In the genomic region with DNA sequence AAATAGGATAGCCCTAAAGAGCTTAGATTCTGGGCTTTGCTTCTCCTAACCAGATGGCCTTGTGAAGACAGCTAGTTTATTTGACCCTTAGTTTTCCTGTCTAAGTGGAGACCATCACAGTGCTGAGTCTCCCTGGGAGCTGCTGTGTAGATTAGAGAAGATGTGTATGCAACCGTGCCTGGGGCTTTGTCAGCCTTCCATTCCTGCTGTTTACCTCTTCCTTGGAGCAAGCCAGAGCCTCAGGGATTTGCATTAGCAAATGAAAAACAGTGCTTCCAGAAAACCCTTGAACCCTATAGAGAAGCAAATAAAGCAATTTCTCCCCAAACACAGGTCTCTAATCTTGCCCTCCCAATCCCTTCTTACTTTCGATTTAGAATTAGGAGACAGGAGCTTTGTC, we compare ENCODE assay signal across 26 mouse cellular contexts.
DNase-seq lines count a peak whose midpoint lies in the region; TF ChIP-seq lines count a peak whose summit lies in the region.
"Had no signal": no experiment of that assay in that cellular context is flagged by ENCODE, and none has a peak within 500 bp of the region (broad histone marks: within the 10 kb centered on the region; RNA-seq: fewer than 3 reads in every experiment).

No protein-coding gene starts in this region.

- no peaks in the 10 kb centered on the region for H3K9me3 ChIP-seq in CH12.LX (replicated peaks; ENCODE audit: low read length)
- H3K9me3 ChIP-seq: embryonic facial prominence, embryonic 12.5 days; embryonic facial prominence, embryonic 15.5 days; heart, embryonic 12.5 days; heart, embryonic 15.5 days; hindbrain, embryonic 10.5 days; hindbrain, embryonic 13.5 days; intestine, embryonic 15.5 days had no signal

- no peak for TF ChIP-seq EP300 in CH12.LX (IDR thresholded peaks at IDR 0.05; ENCODE audit: low read length)

- no peak for TF ChIP-seq CTCF in CH12.LX (conservative IDR thresholded peaks at IDR 0.05 in 1 of 2, IDR thresholded peaks at IDR 0.05 in 1 of 2; ENCODE audit: low read depth in 2 of 2, low read length in 2 of 2)
- no peak for TF ChIP-seq CTCF in brain, embryonic 14.5 days (IDR thresholded peaks at IDR 0.05; ENCODE audit: borderline replicate concordance, extremely low read depth, insufficient read depth, insufficient read length)

- dilution Hi-C loops in CH12.LX (cut with MboI; ENCODE audit: extremely low pct_ligation_motif_present, extremely low pct_unique_long_range_greater_than_20kb, low sequenced_read_pairs) = no loop called here

- no peak overlapping the region for H3K27ac ChIP-seq in CH12.LX (ENCODE audit: insufficient read depth, low read depth)
- H3K27ac ChIP-seq: embryonic facial prominence, embryonic 12.5 days; embryonic facial prominence, embryonic 15.5 days; gastrocnemius, adult 2 months; heart, embryonic 15.5 days; hindbrain, embryonic 10.5 days; hindbrain, embryonic 13.5 days; intestine, embryonic 15.5 days had no signal

- no peaks in the 10 kb centered on the region for H3K27me3 ChIP-seq in CH12.LX (replicated peaks)
- H3K27me3 ChIP-seq: embryonic facial prominence, embryonic 12.5 days; embryonic facial prominence, embryonic 15.5 days; heart, embryonic 12.5 days; heart, embryonic 15.5 days; hindbrain, embryonic 13.5 days; intestine, embryonic 15.5 days had no signal

- no peak for TF ChIP-seq RAD21 in CH12.LX (IDR thresholded peaks at IDR 0.05; ENCODE audit: low read depth, low read length)

- H3K4me1 ChIP-seq in CH12.LX (ENCODE audit: control insufficient read depth in 1 of 2, insufficient read depth in 2 of 2) = no peaks in the 10 kb centered on the region
- H3K4me1 ChIP-seq: embryonic facial prominence, embryonic 12.5 days; embryonic facial prominence, embryonic 15.5 days; heart, embryonic 12.5 days; heart, embryonic 15.5 days; hindbrain, embryonic 10.5 days; hindbrain, embryonic 13.5 days; intestine, embryonic 15.5 days had no signal

- TF ChIP-seq POLR2A in CH12.LX (IDR thresholded peaks at IDR 0.05; ENCODE audit: low read depth, low read length) = no peak
- no peak for TF ChIP-seq POLR2A in brain, embryonic 14.5 days (IDR thresholded peaks at IDR 0.05; ENCODE audit: borderline replicate concordance, extremely low read depth, insufficient read depth, insufficient read length, poor library complexity, severe bottlenecking)

- H3K4me3 ChIP-seq in CH12.LX (replicated peaks in 1 of 3; ENCODE audit: low read depth in 2 of 3, low read length in 2 of 3, poor library complexity in 1 of 3) = no peak overlapping the region
- H3K4me3 ChIP-seq: embryonic facial prominence, embryonic 12.5 days; embryonic facial prominence, embryonic 15.5 days; gastrocnemius, adult 2 months; heart, embryonic 12.5 days; heart, embryonic 15.5 days; hindbrain, embryonic 10.5 days; hindbrain, embryonic 13.5 days; intestine, embryonic 15.5 days had no signal

- DNase-seq in CH12.LX (ENCODE audit: extremely low read depth) (no peak), ES-CJ7 (ENCODE audit: low read depth, low spot score) (peak; percentile 80), R1 (ENCODE audit: low read depth, low spot score) (peak; percentile 85)
- peak; percentile 31 for DNase-seq in brain, embryonic 14.5 days (ENCODE audit: low read depth)
- DNase-seq in layer of hippocampus, adult 8-10 months (ENCODE audit: low spot score in 2 of 2) = no peak
- no peak for DNase-seq in adrenal gland, postnatal 36 days
- DNase-seq in heart, adult 18-20 months = no peak
- no peak for DNase-seq in left cerebral cortex, adult 9 months (ENCODE audit: low spot score in 2 of 2)
- DNase-seq: adrenal gland, adult 8-10 months; adrenal gland, postnatal 25 days; B cell, adult 2 months; cerebellum, adult 11 months; cerebellum, adult 9-11 months; forebrain, postnatal 0 days; gastrocnemius, adult 2 months; gastrocnemius, postnatal 14 days; heart, adult 11 months; heart, postnatal 10 days; heart, postnatal 36 days had no signal

- in situ Hi-C loops in CH12.LX (cut with MboI; ENCODE audit: low pct_ligation_motif_present, low pct_unique_long_range_greater_than_20kb, low sequenced_read_pairs) = no loop called here

- H3K4me2 ChIP-seq in CH12.LX (ENCODE audit: insufficient read depth, low read depth, poor library complexity, severe bottlenecking) = peak overlapping the region; percentile 36; the same call in 1 of the 2 replicates
- H3K4me2 ChIP-seq: embryonic facial prominence, embryonic 12.5 days; embryonic facial prominence, embryonic 15.5 days; heart, embryonic 12.5 days; heart, embryonic 15.5 days; hindbrain, embryonic 13.5 days; intestine, embryonic 15.5 days had no signal

- no peaks in the 10 kb centered on the region for H3K36me3 ChIP-seq in CH12.LX (replicated peaks in 1 of 2; ENCODE audit: control insufficient read depth in 1 of 2, insufficient read depth in 1 of 2, low read length in 1 of 2)
- H3K36me3 ChIP-seq: embryonic facial prominence, embryonic 12.5 days; embryonic facial prominence, embryonic 15.5 days; heart, embryonic 12.5 days; heart, embryonic 15.5 days; hindbrain, embryonic 10.5 days; hindbrain, embryonic 13.5 days; intestine, embryonic 15.5 days had no signal

- H3K79me2 ChIP-seq in CH12.LX (replicated peaks; ENCODE audit: control insufficient read depth, extremely low read depth, insufficient read depth, poor library complexity, severe bottlenecking) = no peaks in the 10 kb centered on the region

- H3K9ac ChIP-seq in CH12.LX (ENCODE audit: insufficient read depth, low read depth) = no peak overlapping the region
- H3K9ac ChIP-seq: embryonic facial prominence, embryonic 12.5 days; embryonic facial prominence, embryonic 15.5 days; forebrain, postnatal 0 days; heart, embryonic 12.5 days; heart, embryonic 15.5 days; hindbrain, embryonic 13.5 days; intestine, embryonic 15.5 days had no signal

TF ChIP-seq in CH12.LX, 34 proteins besides CTCF, POLR2A, EP300 and RAD21:
- no peak for TF ChIP-seq TBP (conservative IDR thresholded peaks at IDR 0.05; ENCODE audit: low read depth, low read length)
- TF ChIP-seq ZC3H11A (IDR thresholded peaks at IDR 0.05; ENCODE audit: low read depth, low read length) = no peak
- TF ChIP-seq CHD1 (IDR thresholded peaks at IDR 0.05; ENCODE audit: low read depth, low read length) = no peak
- TF ChIP-seq ZNF384 (IDR thresholded peaks at IDR 0.05; ENCODE audit: low read depth, low read length) = no peak
- TF ChIP-seq GABPA (IDR thresholded peaks at IDR 0.05; ENCODE audit: insufficient replicate concordance, low read depth, low read length) = no peak
- TF ChIP-seq POLR2AphosphoS2 (IDR thresholded peaks at IDR 0.05; ENCODE audit: low read depth, low read length) = no peak
- TF ChIP-seq MEF2A (IDR thresholded peaks at IDR 0.05; ENCODE audit: borderline replicate concordance, low read depth, low read length) = no peak
- no peak for TF ChIP-seq HCFC1 (IDR thresholded peaks at IDR 0.05; ENCODE audit: low read depth, low read length)
- TF ChIP-seq KAT2A (IDR thresholded peaks at IDR 0.05; ENCODE audit: insufficient replicate concordance, low read length) = no peak
- no peak for TF ChIP-seq RCOR1 (conservative IDR thresholded peaks at IDR 0.05; ENCODE audit: low read depth, low read length)

Comparison
In these comparisons a context has a peak if more than half of its experiments do, and no peak if none do; other contexts are left out.
1. DNase-seq: peak in ES-CJ7 (single experiment), R1 (single experiment) and brain, embryonic 14.5 days (single experiment); none in CH12.LX (single experiment), layer of hippocampus, adult 8-10 months (0 of 2), adrenal gland, postnatal 36 days (0 of 2), heart, adult 18-20 months (0 of 2) and left cerebral cortex, adult 9 months (0 of 2).